ENCODE assay signal across 13 mouse cellular contexts in the genomic region with DNA sequence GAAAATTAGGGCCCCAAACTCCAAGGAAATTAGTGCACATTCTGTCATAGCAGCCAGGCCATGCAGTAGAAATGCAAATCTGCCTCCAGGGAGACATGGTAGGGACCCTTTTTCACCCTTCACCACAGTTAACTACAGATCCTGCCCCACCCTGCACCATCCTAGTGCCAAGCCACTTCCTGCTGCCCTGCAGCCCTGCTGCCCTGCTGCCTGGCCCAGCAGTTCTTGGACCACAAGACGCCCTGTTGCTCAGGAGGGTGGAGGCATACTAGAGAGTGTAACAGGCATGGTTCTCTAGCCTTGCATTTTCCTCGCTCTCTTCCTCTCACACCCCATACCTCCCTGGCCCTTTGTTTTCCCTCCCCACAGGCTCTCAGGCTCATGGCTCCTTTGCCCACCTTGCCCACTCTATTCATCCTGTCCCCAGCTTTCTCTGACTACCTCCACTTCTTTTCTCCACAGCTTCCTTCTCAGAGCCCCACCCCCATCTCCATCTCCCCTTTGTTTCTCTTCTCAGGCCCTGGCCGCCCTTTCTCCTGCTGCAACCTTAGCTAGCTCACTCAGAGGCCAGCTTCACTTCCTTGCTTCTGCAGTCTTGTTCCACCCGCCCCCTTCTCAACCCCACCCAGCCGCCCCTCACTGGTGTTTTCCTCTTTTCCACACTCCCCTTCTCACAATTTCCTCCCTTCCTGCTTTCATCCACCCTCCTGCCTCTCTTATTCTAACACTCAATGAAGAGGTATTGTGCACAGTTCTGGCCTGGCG. TPM values are rescaled to one million over a fixed set of nuclear protein-coding genes. Genes with fewer than 3 reads are reported as not detected.
DNase-seq lines count a peak whose midpoint lies in the region; ATAC-seq lines count a peak whose summit lies in the region.
"Had no signal": no experiment of that assay in that cellular context is flagged by ENCODE, and none has a peak within 500 bp of the region (broad histone marks: within the 10 kb centered on the region; RNA-seq: fewer than 3 reads in every experiment).

No protein-coding gene starts in this region.

- no peak for DNase-seq in hindbrain, embryonic 10.5 days (ENCODE audit: low spot score)
- no peak for DNase-seq in embryonic facial prominence, embryonic 10.5 days (ENCODE audit: low spot score)
- DNase-seq in cerebellum, adult 18-20 months, result no peak
- DNase-seq: adrenal gland, adult 2 months; gastrocnemius, postnatal 25 days; liver, embryonic 13.5 days had no signal

- no peak overlapping the region for H3K9ac ChIP-seq in hindbrain, embryonic 16.5 days (ENCODE audit: low read depth, low read length)
- H3K9ac ChIP-seq in midbrain, embryonic 12.5 days (replicated peaks), result no peak overlapping the region
- H3K9ac ChIP-seq in midbrain, embryonic 15.5 days, result no peak overlapping the region
- H3K9ac ChIP-seq in limb, embryonic 12.5 days (replicated peaks), result peak overlapping the region; percentile 42
- H3K9ac ChIP-seq: liver, embryonic 13.5 days; midbrain, embryonic 13.5 days had no signal

- H3K36me3 ChIP-seq in hindbrain, embryonic 10.5 days, result peaks cover 45% of the 10 kb centered on the region
- H3K36me3 ChIP-seq in hindbrain, embryonic 16.5 days (ENCODE audit: control insufficient read depth, insufficient read depth, low read length), result no peaks in the 10 kb centered on the region
- H3K36me3 ChIP-seq in midbrain, embryonic 12.5 days, result peaks cover 19% of the 10 kb centered on the region
- H3K36me3 ChIP-seq in midbrain, embryonic 15.5 days (replicated peaks), result no peaks in the 10 kb centered on the region
- peaks cover 78% of the 10 kb centered on the region for H3K36me3 ChIP-seq in embryonic facial prominence, embryonic 10.5 days (replicated peaks)
- H3K36me3 ChIP-seq in limb, embryonic 12.5 days, result peaks cover 37% of the 10 kb centered on the region
- H3K36me3 ChIP-seq: liver, embryonic 13.5 days had no signal

- no peaks in the 10 kb centered on the region for H3K27me3 ChIP-seq in hindbrain, embryonic 10.5 days (ENCODE audit: insufficient read depth, poor library complexity, severe bottlenecking)
- no peaks in the 10 kb centered on the region for H3K27me3 ChIP-seq in hindbrain, embryonic 16.5 days (replicated peaks; ENCODE audit: control insufficient read depth, insufficient read depth, low read length)
- no peaks in the 10 kb centered on the region for H3K27me3 ChIP-seq in midbrain, embryonic 12.5 days
- H3K27me3 ChIP-seq in midbrain, embryonic 15.5 days (replicated peaks), result no peaks in the 10 kb centered on the region
- no peaks in the 10 kb centered on the region for H3K27me3 ChIP-seq in embryonic facial prominence, embryonic 10.5 days (replicated peaks; ENCODE audit: low read depth, poor library complexity, severe bottlenecking)
- H3K27me3 ChIP-seq in limb, embryonic 12.5 days, result no peaks in the 10 kb centered on the region
- H3K27me3 ChIP-seq: liver, embryonic 13.5 days; midbrain, embryonic 13.5 days had no signal

- H3K9me3 ChIP-seq in hindbrain, embryonic 10.5 days, result no peaks in the 10 kb centered on the region
- H3K9me3 ChIP-seq in hindbrain, embryonic 16.5 days (ENCODE audit: control insufficient read depth, low read length), result no peaks in the 10 kb centered on the region
- no peaks in the 10 kb centered on the region for H3K9me3 ChIP-seq in midbrain, embryonic 12.5 days
- no peaks in the 10 kb centered on the region for H3K9me3 ChIP-seq in midbrain, embryonic 15.5 days
- peaks cover 8% of the 10 kb centered on the region; the same call in 1 of the 2 replicates for H3K9me3 ChIP-seq in embryonic facial prominence, embryonic 10.5 days
- no peaks in the 10 kb centered on the region for H3K9me3 ChIP-seq in limb, embryonic 12.5 days
- H3K9me3 ChIP-seq: liver, embryonic 13.5 days; midbrain, embryonic 13.5 days had no signal

- peaks cover 38% of the 10 kb centered on the region for H3K4me1 ChIP-seq in hindbrain, embryonic 10.5 days (replicated peaks)
- H3K4me1 ChIP-seq in hindbrain, embryonic 16.5 days (ENCODE audit: control insufficient read depth, insufficient read depth, low read depth, low read length), result peaks cover 8% of the 10 kb centered on the region
- peaks cover 33% of the 10 kb centered on the region for H3K4me1 ChIP-seq in midbrain, embryonic 12.5 days
- H3K4me1 ChIP-seq in midbrain, embryonic 15.5 days, result peaks cover 40% of the 10 kb centered on the region
- peaks cover 69% of the 10 kb centered on the region for H3K4me1 ChIP-seq in embryonic facial prominence, embryonic 10.5 days
- peaks cover 36% of the 10 kb centered on the region for H3K4me1 ChIP-seq in limb, embryonic 12.5 days (replicated peaks)
- H3K4me1 ChIP-seq: liver, embryonic 13.5 days had no signal

- 41% methylated on average over 6 of the region's 6 CpGs for WGBS in hindbrain, embryonic 10.5 days
- 43% methylated on average over 6 of the region's 6 CpGs for WGBS in hindbrain, embryonic 16.5 days
- 36% methylated on average over 6 of the region's 6 CpGs for WGBS in midbrain, embryonic 12.5 days
- WGBS in midbrain, embryonic 15.5 days, result 43% methylated on average over 6 of the region's 6 CpGs
- WGBS in embryonic facial prominence, embryonic 10.5 days, result 52% methylated on average over 6 of the region's 6 CpGs
- 48% methylated on average over 6 of the region's 6 CpGs for WGBS in limb, embryonic 12.5 days

- peak overlapping the region; percentile 83 for H3K27ac ChIP-seq in hindbrain, embryonic 10.5 days
- no peak overlapping the region for H3K27ac ChIP-seq in hindbrain, embryonic 16.5 days (ENCODE audit: low read depth, low read length)
- H3K27ac ChIP-seq in midbrain, embryonic 12.5 days (replicated peaks), result peak overlapping the region; percentile 27; the same call in 1 of the 2 replicates
- no peak overlapping the region; the same call in 1 of the 2 replicates for H3K27ac ChIP-seq in midbrain, embryonic 15.5 days
- H3K27ac ChIP-seq in embryonic facial prominence, embryonic 10.5 days (replicated peaks), result peak overlapping the region; percentile 82
- peak overlapping the region; percentile 70 for H3K27ac ChIP-seq in limb, embryonic 12.5 days
- H3K27ac ChIP-seq: liver, embryonic 13.5 days; midbrain, embryonic 13.5 days had no signal

- no peak overlapping the region for H3K4me3 ChIP-seq in hindbrain, embryonic 10.5 days
- no peak overlapping the region for H3K4me3 ChIP-seq in hindbrain, embryonic 16.5 days (ENCODE audit: low read length)
- H3K4me3 ChIP-seq in midbrain, embryonic 12.5 days, result no peak overlapping the region
- H3K4me3 ChIP-seq in midbrain, embryonic 15.5 days, result no peak overlapping the region
- peak overlapping the region; percentile 8; the same call in 1 of the 2 replicates for H3K4me3 ChIP-seq in embryonic facial prominence, embryonic 10.5 days
- H3K4me3 ChIP-seq in limb, embryonic 12.5 days (replicated peaks), result no peak overlapping the region
- H3K4me3 ChIP-seq: liver, embryonic 13.5 days; midbrain, embryonic 13.5 days had no signal

- ATAC-seq in hindbrain, embryonic 16.5 days, result no peak
- ATAC-seq in midbrain, embryonic 12.5 days (ENCODE audit: low FRiP score, low read depth), result no peak
- ATAC-seq in midbrain, embryonic 15.5 days (replicated peaks), result no peak
- ATAC-seq in limb, embryonic 12.5 days (ENCODE audit: insufficient number of reproducible peaks, insufficient read depth, low FRiP score, low TSS enrichment, low read depth), result no peak
- no peak for ATAC-seq in erythroblast, adult 5-6 weeks (replicated peaks; ENCODE audit: low FRiP score, poor library complexity, severe bottlenecking)
- ATAC-seq: intestine, postnatal 0 days; midbrain, embryonic 13.5 days had no signal

- no peak overlapping the region for H3K4me2 ChIP-seq in hindbrain, embryonic 16.5 days (ENCODE audit: low read length)
- no peak overlapping the region for H3K4me2 ChIP-seq in midbrain, embryonic 12.5 days (replicated peaks)
- no peak overlapping the region for H3K4me2 ChIP-seq in midbrain, embryonic 15.5 days
- H3K4me2 ChIP-seq in limb, embryonic 12.5 days, result no peak overlapping the region
- H3K4me2 ChIP-seq: liver, embryonic 13.5 days; midbrain, embryonic 13.5 days had no signal

RNA-seq across cellular contexts. Expression of gene Kirrel, which starts 29.9 kb away (rescaled TPM):
- polyA plus RNA-seq in hindbrain, embryonic 10.5 days (2016; fragmentation: Nextera tagmentation; extraction: Ambion mirVana), result 11.7 and 13.0 TPM in 2 replicates
- polyA plus RNA-seq in hindbrain, embryonic 16.5 days (2015; fragmentation: Nextera tagmentation; extraction: Ambion mirVana), result 4.4 TPM in 2 replicates
- 12.9 and 13.5 TPM in 2 replicates for polyA plus RNA-seq in midbrain, embryonic 12.5 days (2016; fragmentation: Nextera tagmentation; extraction: Ambion mirVana)
- polyA plus RNA-seq in midbrain, embryonic 15.5 days (2015; fragmentation: Nextera tagmentation; extraction: Ambion mirVana), result 7.4 and 8.3 TPM in 2 replicates
- polyA plus RNA-seq in embryonic facial prominence, embryonic 10.5 days (2016; fragmentation: Nextera tagmentation; extraction: Ambion mirVana), result 17.4 and 18.4 TPM in 2 replicates
- 17.5 and 22.1 TPM in 2 replicates for polyA plus RNA-seq in limb, embryonic 12.5 days (2016; fragmentation: Nextera tagmentation; extraction: Ambion mirVana)
- not detected in 2 replicates for total RNA-seq in erythroblast, adult 5-6 weeks (2015; ENCODE audit: low replicate concordance)
- not detected in 2 replicates for total RNA-seq in erythroblast, adult 5-6 weeks (2017; ENCODE audit: low replicate concordance)

Comparison
In these comparisons a context has a peak if more than half of its experiments do, and no peak if none do; other contexts are left out.
1. H3K27ac ChIP-seq: peak in hindbrain, embryonic 10.5 days (single experiment), midbrain, embryonic 12.5 days (single experiment), embryonic facial prominence, embryonic 10.5 days (single experiment) and limb, embryonic 12.5 days (single experiment); none in hindbrain, embryonic 16.5 days (single experiment) and midbrain, embryonic 15.5 days (single experiment).